Mouse (Mus musculus) CH12.LX (cell line): ENCODE data around the gene Emx2. TPM values are rescaled to one million over a fixed set of nuclear protein-coding genes. Genes with fewer than 3 reads are reported as not detected.

ENCODE experiments used
- DNase-seq: peaks from one replicate; pipeline ENCODE4 v3.0.0-alpha.2; 2013; ENCODE audit errors: extremely low read depth
- H3K27ac ChIP-seq: 2 replicates; pipeline ENCODE4 v1.5.1; 2012; ENCODE audit warnings: low read depth, mild to moderate bottlenecking, control low read depth, moderate library complexity; ENCODE audit not compliant: insufficient read depth
- H3K27me3 ChIP-seq: replicated peaks from 2 replicates; pipeline ENCODE3; 2012; ENCODE audit warnings: inconsistent platforms
- H3K36me3 ChIP-seq, 2 experiments: replicated peaks in 1 of 2; 2 replicates each; pipeline versions ENCODE3 to v1.6.1; 2012; ENCODE audit warnings: inconsistent platforms in 1 of 2, low read length in 1 of 2, mild to moderate bottlenecking in 1 of 2, mixed read lengths in 1 of 2, moderate library complexity in 1 of 2; ENCODE audit not compliant: control insufficient read depth in 1 of 2, insufficient read depth in 1 of 2
- H3K4me1 ChIP-seq, 2 experiments: 2 replicates each; pipeline ENCODE4 v1.6.1; 2012; ENCODE audit warnings: inconsistent platforms in 1 of 2, moderate library complexity in 1 of 2; ENCODE audit not compliant: insufficient read depth in 2 of 2, control insufficient read depth in 1 of 2
- H3K4me2 ChIP-seq: 2 replicates; pipeline ENCODE4 v1.6.1; 2012; ENCODE audit warnings: low read depth, mild to moderate bottlenecking, control low read depth; ENCODE audit not compliant: poor library complexity, insufficient read depth, severe bottlenecking
- H3K4me3 ChIP-seq, 3 experiments: fragments of 150-350 bp in 1 of 3; sonication (generic) in 1 of 3; replicated peaks in 1 of 3; 2 replicates each; pipeline versions ENCODE3 to v1.5.1; 2011 to 2012; ENCODE audit warnings: low read depth in 2 of 3, low read length in 2 of 3, mild to moderate bottlenecking in 2 of 3, moderate library complexity in 2 of 3, control low read depth in 1 of 3, improper control_type of control experiment in 1 of 3, inconsistent platforms in 1 of 3, mixed read lengths in 1 of 3; ENCODE audit not compliant: poor library complexity in 1 of 3
- H3K79me2 ChIP-seq: replicated peaks from 2 replicates; pipeline ENCODE4 v1.6.1; 2012; ENCODE audit warnings: mild to moderate bottlenecking, moderate library complexity; ENCODE audit not compliant: control insufficient read depth, poor library complexity, insufficient read depth, severe bottlenecking; ENCODE audit errors: extremely low read depth
- H3K9ac ChIP-seq: 2 replicates; pipeline ENCODE4 v1.6.1; 2012; ENCODE audit warnings: low read depth, mild to moderate bottlenecking, control low read depth, moderate library complexity; ENCODE audit not compliant: insufficient read depth
- H3K9me3 ChIP-seq: replicated peaks from 2 replicates; pipeline ENCODE3; 2012; ENCODE audit warnings: low read length, inconsistent platforms, mixed read lengths
- BHLHE40 ChIP-seq: IDR thresholded peaks from 2 replicates; pipeline ENCODE4 v1.6.1; 2011; ENCODE audit warnings: mild to moderate bottlenecking, low read depth, low read length, improper control_type of control experiment
- CTCF ChIP-seq, 2 experiments: IDR thresholded peaks in 1 of 2; conservative IDR thresholded peaks in 1 of 2; 2 replicates each; pipeline ENCODE4 v1.5.1; 2011 to 2012; ENCODE audit warnings: low read depth in 2 of 2, low read length in 2 of 2, improper control_type of control experiment in 1 of 2, inconsistent platforms in 1 of 2, mild to moderate bottlenecking in 1 of 2, moderate library complexity in 1 of 2
- E2F4 ChIP-seq: IDR thresholded peaks from 2 replicates; pipeline ENCODE4 v1.6.1; 2011; ENCODE audit warnings: low read depth, low read length, improper control_type of control experiment; ENCODE audit not compliant: insufficient replicate concordance
- ELF1 ChIP-seq: IDR thresholded peaks from 2 replicates; pipeline ENCODE4 v1.6.1; 2014; ENCODE audit warnings: low read depth, mild to moderate bottlenecking, inconsistent platforms, low read length, improper control_type of control experiment
- EP300 ChIP-seq: IDR thresholded peaks from 2 replicates; pipeline ENCODE4 v1.6.1; 2011; ENCODE audit warnings: low read length, improper control_type of control experiment
- ETS1 ChIP-seq: conservative IDR thresholded peaks from 2 replicates; pipeline ENCODE4 v1.6.1; 2012; ENCODE audit warnings: low read depth, mild to moderate bottlenecking, inconsistent platforms, low read length, improper control_type of control experiment, moderate library complexity
- JUN ChIP-seq: IDR thresholded peaks from 2 replicates; pipeline ENCODE4 v1.6.1; 2011; ENCODE audit warnings: low read depth, mild to moderate bottlenecking, low read length, improper control_type of control experiment, moderate library complexity; ENCODE audit not compliant: insufficient read depth
- MAX ChIP-seq: IDR thresholded peaks from 2 replicates; pipeline ENCODE4 v1.6.1; 2011; ENCODE audit warnings: low read length, improper control_type of control experiment
- MAZ ChIP-seq: IDR thresholded peaks from 2 replicates; pipeline ENCODE4 v1.6.1; 2012; ENCODE audit warnings: low read depth, mild to moderate bottlenecking, inconsistent platforms, low read length, improper control_type of control experiment, moderate library complexity
- NELFE ChIP-seq: IDR thresholded peaks from 2 replicates; pipeline ENCODE4 v1.6.1; 2011; ENCODE audit warnings: low read depth, low read length, improper control_type of control experiment
- NRF1 ChIP-seq: IDR thresholded peaks from 2 replicates; pipeline ENCODE4 v1.6.1; 2014; ENCODE audit warnings: low read depth, mild to moderate bottlenecking, inconsistent platforms, low read length, improper control_type of control experiment, moderate library complexity
- PAX5 ChIP-seq: IDR thresholded peaks from 2 replicates; pipeline ENCODE4 v1.6.1; 2012; ENCODE audit warnings: low read length, inconsistent platforms, mixed read lengths
- RCOR1 ChIP-seq: conservative IDR thresholded peaks from 2 replicates; pipeline ENCODE4 v1.6.1; 2012; ENCODE audit warnings: low read depth, mild to moderate bottlenecking, inconsistent platforms, low read length, improper control_type of control experiment
- TCF12 ChIP-seq: IDR thresholded peaks from 2 replicates; pipeline ENCODE4 v1.6.1; 2014; ENCODE audit warnings: low read depth, mild to moderate bottlenecking, inconsistent platforms, low read length, improper control_type of control experiment
- ZKSCAN1 ChIP-seq: IDR thresholded peaks from 2 replicates; pipeline ENCODE4 v1.6.1; 2012; ENCODE audit warnings: low read depth, inconsistent platforms, low read length, improper control_type of control experiment, borderline replicate concordance
- dilution Hi-C: fragments of 300-500 bp; cut with MboI; formaldehyde crosslinking; loops from 2 replicates; pipeline ENCODE4 v1.14.3; 2020; ENCODE audit warnings: low sequenced_read_pairs; ENCODE audit not compliant: extremely low pct_unique_long_range_greater_than_20kb, extremely low pct_ligation_motif_present
- in situ Hi-C: fragments of 300-500 bp; cut with MboI; formaldehyde crosslinking; loops from 3 replicates; pipeline ENCODE4 v1.14.3; 2019; ENCODE audit warnings: low sequenced_read_pairs, low pct_ligation_motif_present, low pct_unique_long_range_greater_than_20kb, mixed read lengths
- polyA plus RNA-seq: library from polyadenylated mRNA; unstranded; fragments of >175 nt; gene quantifications from 2 replicates; pipeline ENCODE4 v1.2.1, GENCODE M21; 2012; ENCODE audit warnings: low read depth; ENCODE audit not compliant: insufficient read length
- total RNA-seq, 2 experiments: library from RNA; depleted of rRNA; stranded (reverse); fragments of 300-350 nt in 1 of 2; fragments of >200 nt in 1 of 2; gene quantifications; 2 replicates each; pipeline ENCODE4 v1.2.3; 2012 to 2014

Emx2 gene
- total and polyA plus RNA-seq, 3 experiments, result not detected

DNA sequence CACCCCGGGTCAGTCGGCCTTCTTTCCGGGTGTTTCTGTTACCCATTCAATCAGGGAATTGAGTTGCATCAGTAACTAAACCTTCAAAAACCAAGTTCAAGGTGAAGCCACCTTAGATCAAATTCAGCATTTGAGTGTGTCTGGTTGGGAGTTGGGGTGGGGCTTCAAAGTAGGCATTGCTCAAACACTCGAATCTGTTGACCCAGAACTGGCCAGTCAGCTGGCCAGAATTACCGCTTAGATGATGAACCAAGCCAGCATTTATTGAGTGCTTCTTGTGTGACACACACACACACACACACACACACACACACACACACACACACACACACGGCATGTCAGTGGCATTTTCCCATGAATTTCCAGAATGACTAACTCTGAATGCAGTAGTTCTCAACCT is 39.5 kb upstream of the Emx2 start:
- H3K36me3 ChIP-seq, result no peaks in the 10 kb centered on the region
- no peak overlapping the region for H3K4me2 ChIP-seq
- no peaks in the 10 kb centered on the region for H3K79me2 ChIP-seq
- in situ Hi-C loops (loop anchor here (25.0 kb wide), 1 partner anchor 719 kb away; no protein-coding TSS in a partner anchor), dilution Hi-C loops (no loop called here)
- TF ChIP-seq ETS1, result no peak
- TF ChIP-seq JUN, result no peak
- no peak for TF ChIP-seq BHLHE40
- TF ChIP-seq ELF1, result no peak
- TF ChIP-seq CTCF (conservative IDR thresholded peaks at IDR 0.05 in 1 of 2, IDR thresholded peaks at IDR 0.05 in 1 of 2; ENCODE audit: low read depth in 2 of 2, low read length in 2 of 2), result no peak
- no peak for TF ChIP-seq NELFE
- no peak for TF ChIP-seq RCOR1
- peaks cover 0 to 14% of the 10 kb centered on the region in 2 experiments; a peak in 2 of 4 replicates for H3K4me1 ChIP-seq
- H3K9me3 ChIP-seq, result no peaks in the 10 kb centered on the region
- no peaks in the 10 kb centered on the region for H3K27me3 ChIP-seq
- H3K4me3 ChIP-seq, result no peak overlapping the region
- no peak overlapping the region for H3K9ac ChIP-seq
- no peak overlapping the region for H3K27ac ChIP-seq
- DNase-seq, result no peak

DNA sequence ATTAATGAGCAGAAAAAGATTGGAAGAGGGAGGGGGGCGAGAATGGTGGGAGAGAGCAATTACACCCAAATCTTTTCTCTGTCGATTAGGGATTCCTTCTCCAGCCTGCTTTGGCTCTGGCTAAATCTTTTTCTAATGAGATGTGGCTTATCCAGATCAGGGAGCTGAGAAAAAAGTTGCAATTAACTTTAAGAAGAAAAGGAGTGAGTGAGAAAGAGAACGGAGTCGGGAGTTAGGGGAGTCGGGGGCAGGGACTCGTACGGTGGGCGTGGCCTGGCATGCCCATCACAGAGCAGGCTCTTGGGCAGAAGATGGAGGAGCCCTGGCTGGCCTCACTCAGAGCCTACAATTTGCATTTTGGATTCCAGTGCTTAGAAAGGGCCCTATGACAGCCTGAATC is 35.8 kb upstream of the Emx2 start:
- DNase-seq, result no peak
- no peaks in the 10 kb centered on the region for H3K9me3 ChIP-seq
- in situ Hi-C loops, result loop anchor here (25.0 kb wide), 1 partner anchor 715 kb away; no protein-coding TSS in a partner anchor
- no peak overlapping the region for H3K9ac ChIP-seq
- H3K79me2 ChIP-seq, result no peaks in the 10 kb centered on the region
- H3K4me3 ChIP-seq, result no peak overlapping the region
- H3K27ac ChIP-seq, result no peak overlapping the region
- H3K36me3 ChIP-seq, result no peaks in the 10 kb centered on the region
- TF ChIP-seq E2F4, result no peak
- TF ChIP-seq PAX5, result no peak
- no peak for TF ChIP-seq BHLHE40
- TF ChIP-seq RCOR1, result no peak
- no peak for TF ChIP-seq EP300
- TF ChIP-seq ELF1, result no peak
- TF ChIP-seq NRF1, result no peak
- TF ChIP-seq TCF12, result no peak
- TF ChIP-seq MAZ, result no peak
- no peak for TF ChIP-seq MAX
- no peak for TF ChIP-seq ZKSCAN1
- peaks cover 0 to 18% of the 10 kb centered on the region in 2 experiments; a peak in 2 of 4 replicates for H3K4me1 ChIP-seq
- dilution Hi-C loops, result no loop called here
- H3K27me3 ChIP-seq, result no peaks in the 10 kb centered on the region
- H3K4me2 ChIP-seq, result no peak overlapping the region
